Mouse (Mus musculus): ENCODE data around the gene Zfp710.
"Not testable (repeated sequence)": the region's sequence is repeated elsewhere in the genome, so short reads cannot be mapped to it uniquely, and the experiment has no call there.

GRCm38 (mm10) chr7:79988466-79988865, 36.1 kb upstream of the Zfp710 start:
- not testable (repeated sequence) for TF ChIP-seq ZNF384 (IDR thresholded peaks at IDR 0.05; ENCODE audit: low read depth, low read length); MAFK (IDR thresholded peaks at IDR 0.05; ENCODE audit: insufficient read depth, low read depth, low read length); CHD2 (IDR thresholded peaks at IDR 0.05; ENCODE audit: low read depth, low read length); HCFC1 (IDR thresholded peaks at IDR 0.05; ENCODE audit: borderline replicate concordance, insufficient read depth, low read length)

All from ES-E14 (cell line).